Mouse (Mus musculus): ENCODE data around the gene Rnf220. TPM values are rescaled to one million over a fixed set of nuclear protein-coding genes. Genes with fewer than 3 reads are reported as not detected.

Gene Rnf220
- polyA plus RNA-seq, 1 experiment from 2014 or later: 116 TPM

GRCm38 (mm10) chr4:117421077-117421476 lies 75.8 kb downstream of the Rnf220 start:
- H3K4me1 ChIP-seq: no peaks in the 10 kb centered on the region
- H3K27me3 ChIP-seq: peaks cover 27% of the 10 kb centered on the region
- no peak overlapping the region for H3K4me2 ChIP-seq
- WGBS: 68% methylated on average over 7 of the region's 7 CpGs
- no peak overlapping the region for H3K9ac ChIP-seq
- H3K4me3 ChIP-seq (replicated peaks): no peak overlapping the region
- 0 out of 2 replicates have a peak, but pooled peaks cover 7% of the 10 kb centered on the region for H3K9me3 ChIP-seq
- H3K27ac ChIP-seq: no peak overlapping the region
- ATAC-seq (ENCODE audit: low FRiP score): no peak
- H3K36me3 ChIP-seq (replicated peaks): no peaks in the 10 kb centered on the region

GRCm38 (mm10) chr4:117416827-117417226 lies 80.0 kb downstream of the Rnf220 start:
- peaks cover 51% of the 10 kb centered on the region for H3K27me3 ChIP-seq
- 64% methylated on average over 1 of the region's 1 CpGs for WGBS

GRCm38 (mm10) chr4:117410049-117410410 lies 86.8 kb downstream of the Rnf220 start:
- H3K4me3 ChIP-seq (replicated peaks): no peak overlapping the region
- 7% methylated on average over 3 of the region's 3 CpGs for WGBS

More at GRCm38 (mm10) chr4:117416827-117417226, 80.0 kb downstream of the Rnf220 start:
- 0 out of 2 replicates have a peak, but pooled peaks cover 7% of the 10 kb centered on the region for H3K9me3 ChIP-seq
- H3K36me3 ChIP-seq (replicated peaks): no peaks in the 10 kb centered on the region
- no peak overlapping the region for H3K27ac ChIP-seq
- no peak overlapping the region for H3K9ac ChIP-seq
- no peak overlapping the region for H3K4me3 ChIP-seq (replicated peaks)
- H3K4me2 ChIP-seq: no peak overlapping the region
- H3K4me1 ChIP-seq: peaks cover 26% of the 10 kb centered on the region
- no peak for ATAC-seq (ENCODE audit: low FRiP score)

GRCm38 (mm10) chr4:117409144-117410048 lies 87.5 kb downstream of the Rnf220 start:
- Histone ChIP-seq H3K27ac (0 out of 2 replicates have a peak overlapping the region, but pooled peaks have one; percentile 37), H3K27me3 (peaks cover 86% of the 10 kb centered on the region), H3K4me2 (peak overlapping the region; percentile 36), H3K4me1 (peaks cover 66% of the 10 kb centered on the region), H3K36me3 (replicated peaks) (no peaks in the 10 kb centered on the region), H3K4me3 (replicated peaks) (no peak overlapping the region), H3K9me3 (no peaks in the 10 kb centered on the region), H3K9ac (no peak overlapping the region)
- 22% methylated on average over 14 of the region's 14 CpGs for WGBS
- peak; percentile 57 for ATAC-seq (ENCODE audit: low FRiP score)

More at GRCm38 (mm10) chr4:117410049-117410410, 86.8 kb downstream of the Rnf220 start:
- Histone ChIP-seq H3K9ac (no peak overlapping the region), H3K36me3 (replicated peaks) (no peaks in the 10 kb centered on the region), H3K27ac (0 out of 2 replicates have a peak overlapping the region, but pooled peaks have one; percentile 37), H3K4me1 (peaks cover 67% of the 10 kb centered on the region), H3K9me3 (no peaks in the 10 kb centered on the region), H3K4me2 (peak overlapping the region; percentile 36), H3K27me3 (peaks cover 82% of the 10 kb centered on the region)
- no peak for ATAC-seq (ENCODE audit: low FRiP score)

GRCm38 (mm10) chr4:117407945-117408344 lies 88.9 kb downstream of the Rnf220 start:
- 86% methylated on average over 5 of the region's 5 CpGs for WGBS
- Histone ChIP-seq H3K27me3 (peaks cover 82% of the 10 kb centered on the region), H3K36me3 (replicated peaks) (no peaks in the 10 kb centered on the region), H3K9ac (no peak overlapping the region), H3K4me1 (peaks cover 64% of the 10 kb centered on the region), H3K4me2 (no peak overlapping the region), H3K9me3 (no peaks in the 10 kb centered on the region), H3K27ac (no peak overlapping the region), H3K4me3 (replicated peaks) (no peak overlapping the region)
- no peak for ATAC-seq (ENCODE audit: low FRiP score)

- Histone ChIP-seq H3K9ac (no peak overlapping the region), H3K27me3 (peaks cover 76% of the 10 kb centered on the region), H3K4me2 (0 out of 2 replicates have a peak overlapping the region, but pooled peaks have one; percentile 8), H3K9me3 (no peaks in the 10 kb centered on the region), H3K4me1 (peaks cover 48% of the 10 kb centered on the region), H3K27ac (peak overlapping the region; percentile 53; the same call in 1 of the 2 replicates), H3K36me3 (replicated peaks) (no peaks in the 10 kb centered on the region), H3K4me3 (replicated peaks) (no peak overlapping the region)
- no peak for ATAC-seq (ENCODE audit: low FRiP score)
- 29% methylated on average over 9 of the region's 9 CpGs for WGBS
Measured at GRCm38 (mm10) chr4:117405999-117406398, 90.9 kb downstream of the Rnf220 start.

GRCm38 (mm10) chr4:117405211-117405610 lies 91.6 kb downstream of the Rnf220 start:
- Histone ChIP-seq H3K9ac (no peak overlapping the region), H3K9me3 (no peaks in the 10 kb centered on the region), H3K36me3 (replicated peaks) (no peaks in the 10 kb centered on the region), H3K4me1 (peaks cover 40% of the 10 kb centered on the region), H3K27ac (no peak overlapping the region), H3K4me3 (replicated peaks) (no peak overlapping the region), H3K27me3 (peaks cover 69% of the 10 kb centered on the region), H3K4me2 (no peak overlapping the region)
- ATAC-seq (ENCODE audit: low FRiP score): no peak
- whole genome bisulfite sequencing: 31% methylated on average over 5 of the region's 6 CpGs

- peaks cover 23% of the 10 kb centered on the region for H3K4me1 ChIP-seq
- no peak overlapping the region for H3K9ac ChIP-seq
- WGBS: 77% methylated on average over 3 of the region's 3 CpGs
- H3K27ac ChIP-seq: no peak overlapping the region
- no peaks in the 10 kb centered on the region for H3K9me3 ChIP-seq
- H3K36me3 ChIP-seq (replicated peaks): no peaks in the 10 kb centered on the region
- no peak for ATAC-seq (ENCODE audit: low FRiP score)
- no peak overlapping the region for H3K4me3 ChIP-seq (replicated peaks)
- H3K4me2 ChIP-seq: no peak overlapping the region
- H3K27me3 ChIP-seq: peaks cover 58% of the 10 kb centered on the region
Measured at GRCm38 (mm10) chr4:117403411-117403810, 93.4 kb downstream of the Rnf220 start.

GRCm38 (mm10) chr4:117397128-117397527 lies 99.7 kb downstream of the Rnf220 start:
- no peak overlapping the region for H3K27ac ChIP-seq
- no peak overlapping the region for H3K4me2 ChIP-seq
- no peak overlapping the region for H3K9ac ChIP-seq
- H3K4me1 ChIP-seq: peaks cover 24% of the 10 kb centered on the region
- 68% methylated on average over 11 of the region's 11 CpGs for WGBS
- no peaks in the 10 kb centered on the region for H3K9me3 ChIP-seq
- H3K36me3 ChIP-seq (replicated peaks): no peaks in the 10 kb centered on the region
- no peak for ATAC-seq (ENCODE audit: low FRiP score)
- no peak overlapping the region for H3K4me3 ChIP-seq (replicated peaks)
- H3K27me3 ChIP-seq: peaks cover 39% of the 10 kb centered on the region; the same call in 1 of the 2 replicates

- Histone ChIP-seq H3K4me3 (replicated peaks) (no peak overlapping the region), H3K36me3 (replicated peaks) (no peaks in the 10 kb centered on the region), H3K9me3 (no peaks in the 10 kb centered on the region), H3K9ac (no peak overlapping the region), H3K4me1 (peaks cover 37% of the 10 kb centered on the region), H3K27ac (no peak overlapping the region), H3K27me3 (peaks cover 39% of the 10 kb centered on the region), H3K4me2 (no peak overlapping the region)
- 73% methylated on average over 7 of the region's 7 CpGs for WGBS
- ATAC-seq (ENCODE audit: low FRiP score): no peak
Measured at GRCm38 (mm10) chr4:117393027-117393426, 103.8 kb downstream of the Rnf220 start.

- Histone ChIP-seq H3K36me3 (replicated peaks) (no peaks in the 10 kb centered on the region), H3K9me3 (no peaks in the 10 kb centered on the region), H3K9ac (no peak overlapping the region), H3K27ac (no peak overlapping the region), H3K4me3 (replicated peaks) (no peak overlapping the region), H3K27me3 (peaks cover 39% of the 10 kb centered on the region), H3K4me1 (peaks cover 31% of the 10 kb centered on the region), H3K4me2 (peak overlapping the region; percentile 30)
- ATAC-seq (ENCODE audit: low FRiP score): peak; percentile 41
- WGBS: 44% methylated on average over 2 of the region's 2 CpGs
Measured at GRCm38 (mm10) chr4:117392391-117392790, 104.5 kb downstream of the Rnf220 start.

- Histone ChIP-seq H3K4me2 (peak overlapping the region; percentile 30), H3K27ac (no peak overlapping the region), H3K9ac (no peak overlapping the region), H3K4me1 (peaks cover 31% of the 10 kb centered on the region), H3K27me3 (peaks cover 40% of the 10 kb centered on the region), H3K36me3 (replicated peaks) (no peaks in the 10 kb centered on the region), H3K4me3 (replicated peaks) (no peak overlapping the region), H3K9me3 (no peaks in the 10 kb centered on the region)
- ATAC-seq (ENCODE audit: low FRiP score): peak; percentile 74
- 3% methylated on average over 8 of the region's 9 CpGs for WGBS
Measured at GRCm38 (mm10) chr4:117391966-117392365, 104.9 kb downstream of the Rnf220 start.

All from forebrain, embryonic 12.5 days (tissue).